In the genomic region with DNA sequence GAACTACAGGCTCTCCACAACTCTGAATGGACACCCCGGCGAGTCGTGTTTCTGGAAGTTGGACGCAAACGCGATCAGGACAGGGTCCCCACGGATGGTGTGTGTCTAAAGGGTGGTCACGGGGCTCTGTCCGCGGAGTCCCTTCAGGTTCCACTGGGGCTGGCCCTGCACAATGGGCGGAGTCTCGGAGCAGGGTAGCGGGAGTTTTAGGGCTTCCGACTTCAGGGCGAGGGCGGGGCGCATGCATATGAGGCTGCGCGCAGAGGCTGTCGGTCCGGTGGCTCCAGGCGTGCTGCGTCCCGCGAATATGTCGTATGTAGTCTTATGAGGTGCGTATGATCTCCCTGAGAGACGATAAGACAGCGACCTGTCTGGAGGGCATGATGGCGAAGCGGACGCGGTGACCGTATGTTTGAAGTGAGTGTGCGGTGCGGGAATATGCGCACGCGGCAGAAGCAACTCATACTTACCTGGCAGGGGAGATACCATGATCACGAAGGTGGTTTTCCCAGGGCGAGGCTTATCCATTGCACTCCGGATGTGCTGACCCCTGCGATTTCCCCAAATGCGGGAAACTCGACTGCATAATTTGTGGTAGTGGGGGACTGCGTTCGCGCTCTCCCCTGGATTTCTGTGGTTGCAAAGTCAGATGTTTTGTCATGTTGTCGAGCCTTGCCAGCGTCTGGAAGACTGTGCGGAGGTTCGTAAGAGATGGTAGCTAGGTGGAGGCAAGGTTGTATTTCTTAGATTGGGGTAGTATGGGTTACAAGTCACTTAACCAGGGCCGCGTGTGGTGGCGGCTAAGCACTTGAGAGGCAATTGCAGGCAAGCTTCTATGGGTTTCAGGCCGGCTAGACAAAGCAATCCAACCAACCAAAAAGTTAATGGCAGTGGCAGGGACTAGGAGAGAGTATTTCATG, we compare ENCODE assay signal across 7 mouse cellular contexts. TPM values are rescaled to one million over a fixed set of nuclear protein-coding genes. Genes with fewer than 3 reads are reported as not detected.
A peak's percentile ranks its signal among the peaks of the same experiment; 100 is the strongest.
DNase-seq lines count a peak whose midpoint lies in the region; ATAC-seq and TF ChIP-seq lines count a peak whose summit lies in the region.
"Not testable (repeated sequence)": the region's sequence is repeated elsewhere in the genome, so short reads cannot be mapped to it uniquely, and the experiment has no call there.

No protein-coding gene starts in this region.

- not testable (repeated sequence) for H3K4me2 ChIP-seq in embryonic facial prominence, embryonic 11.5 days (ENCODE audit: low read depth, low read length); forebrain, embryonic 15.5 days (replicated peaks); heart, postnatal 0 days (ENCODE audit: low read depth, low read length); intestine, embryonic 15.5 days (replicated peaks); limb, embryonic 15.5 days; lung, postnatal 0 days (replicated peaks; ENCODE audit: low read depth, low read length)

- no CpG with 5 or more reads among the region's 56 CpGs for WGBS in embryonic facial prominence, embryonic 11.5 days
- no CpG with 5 or more reads among the region's 56 CpGs for WGBS in forebrain, embryonic 15.5 days
- WGBS in heart, postnatal 0 days: no CpG with 5 or more reads among the region's 56 CpGs
- no CpG with 5 or more reads among the region's 56 CpGs for WGBS in intestine, embryonic 15.5 days
- no CpG with 5 or more reads among the region's 56 CpGs for WGBS in limb, embryonic 15.5 days
- WGBS in lung, postnatal 0 days: no CpG with 5 or more reads among the region's 56 CpGs

- H3K27me3 ChIP-seq in embryonic facial prominence, embryonic 11.5 days (ENCODE audit: control insufficient read depth, insufficient read depth, low read length); forebrain, embryonic 15.5 days; heart, postnatal 0 days (ENCODE audit: control insufficient read depth, insufficient read depth, low read length); intestine, embryonic 15.5 days (replicated peaks); limb, embryonic 15.5 days; lung, postnatal 0 days (replicated peaks; ENCODE audit: insufficient read depth, low read length): not testable (repeated sequence)

- not testable (repeated sequence) for H3K9me3 ChIP-seq in embryonic facial prominence, embryonic 11.5 days (replicated peaks; ENCODE audit: control insufficient read depth, low read length); forebrain, embryonic 15.5 days; heart, postnatal 0 days (replicated peaks; ENCODE audit: control insufficient read depth, low read length); intestine, embryonic 15.5 days; limb, embryonic 15.5 days; lung, postnatal 0 days (ENCODE audit: low read length)

- TF ChIP-seq CTCF in heart, postnatal 0 days (IDR thresholded peaks at IDR 0.05; ENCODE audit: low read depth); lung, postnatal 0 days (IDR thresholded peaks at IDR 0.05): not testable (repeated sequence)

- not testable (repeated sequence) for H3K4me1 ChIP-seq in embryonic facial prominence, embryonic 11.5 days (ENCODE audit: control insufficient read depth, insufficient read depth, low read length); forebrain, embryonic 15.5 days; heart, postnatal 0 days (ENCODE audit: control insufficient read depth, insufficient read depth); intestine, embryonic 15.5 days (replicated peaks); limb, embryonic 15.5 days; lung, postnatal 0 days (ENCODE audit: insufficient read depth, low read depth, low read length)

- not testable (repeated sequence) for DNase-seq in embryonic facial prominence, embryonic 11.5 days (ENCODE audit: low spot score); heart, postnatal 0 days (ENCODE audit: low spot score); lung, postnatal 0 days (ENCODE audit: low spot score)

- TF ChIP-seq EP300 in heart, postnatal 0 days (IDR thresholded peaks at IDR 0.05; ENCODE audit: low read depth); lung, postnatal 0 days (IDR thresholded peaks at IDR 0.05): not testable (repeated sequence)

- H3K9ac ChIP-seq in embryonic facial prominence, embryonic 11.5 days (replicated peaks; ENCODE audit: low read length); forebrain, embryonic 15.5 days (replicated peaks); heart, postnatal 0 days (replicated peaks; ENCODE audit: low read depth, low read length); intestine, embryonic 15.5 days; limb, embryonic 15.5 days; lung, postnatal 0 days (replicated peaks; ENCODE audit: low read depth): not testable (repeated sequence)

- H3K36me3 ChIP-seq in embryonic facial prominence, embryonic 11.5 days (replicated peaks; ENCODE audit: control insufficient read depth, insufficient read depth, low read depth, low read length); forebrain, embryonic 15.5 days; heart, postnatal 0 days (replicated peaks; ENCODE audit: control insufficient read depth, insufficient read depth, low read length); intestine, embryonic 15.5 days; limb, embryonic 15.5 days; lung, postnatal 0 days (ENCODE audit: insufficient read depth, low read length): not testable (repeated sequence)

- H3K4me3 ChIP-seq in embryonic facial prominence, embryonic 11.5 days (ENCODE audit: low read depth, low read length); forebrain, embryonic 15.5 days; heart, postnatal 0 days (ENCODE audit: low read depth, low read length); intestine, embryonic 15.5 days (replicated peaks); limb, embryonic 15.5 days; lung, postnatal 0 days (ENCODE audit: low read depth, low read length): not testable (repeated sequence)

- ATAC-seq in embryonic facial prominence, embryonic 11.5 days (replicated peaks; ENCODE audit: insufficient number of reproducible peaks, low FRiP score, low TSS enrichment, low read depth): peak; percentile 93
- peak; percentile 93 for ATAC-seq in forebrain, embryonic 15.5 days (replicated peaks)
- peak; percentile 94 for ATAC-seq in heart, postnatal 0 days (ENCODE audit: insufficient read depth, low read depth)
- ATAC-seq in intestine, embryonic 15.5 days: peak; percentile 96
- peak; percentile 90 for ATAC-seq in limb, embryonic 15.5 days (ENCODE audit: insufficient number of reproducible peaks, low FRiP score, low TSS enrichment, low read depth)
- ATAC-seq in lung, postnatal 0 days: peak; percentile 96
- ATAC-seq in monocyte, adult 5-6 weeks (replicated peaks; ENCODE audit: insufficient number of reproducible peaks, low FRiP score, low TSS enrichment, poor library complexity, severe bottlenecking): peak; percentile 97

- H3K27ac ChIP-seq in embryonic facial prominence, embryonic 11.5 days (replicated peaks; ENCODE audit: low read depth, low read length); forebrain, embryonic 15.5 days (replicated peaks); heart, postnatal 0 days (ENCODE audit: low read depth); intestine, embryonic 15.5 days; limb, embryonic 15.5 days; lung, postnatal 0 days (ENCODE audit: low read length): not testable (repeated sequence)

RNA-seq across cellular contexts. Expression of gene Eapp, which starts 33.7 kb away (rescaled TPM):
- 68.7 and 81.1 TPM in 2 replicates for polyA plus RNA-seq in embryonic facial prominence, embryonic 11.5 days (2014; fragmentation: Nextera tagmentation; extraction: Ambion mirVana)
- 90.8 and 94.2 TPM in 2 replicates for polyA plus RNA-seq in forebrain, embryonic 15.5 days (2015; fragmentation: Nextera tagmentation; extraction: Ambion mirVana)
- total RNA-seq in heart, postnatal 0 days (2014; rRNA removed; ENCODE audit: low replicate concordance): 4.4 and 16.7 TPM in 2 replicates
- polyA plus RNA-seq in heart, postnatal 0 days (2015; fragmentation: Nextera tagmentation; extraction: Ambion mirVana): 61.4 and 61.6 TPM in 2 replicates
- 54.6 and 58.1 TPM in 2 replicates for polyA plus RNA-seq in intestine, embryonic 15.5 days (2015; fragmentation: Nextera tagmentation; extraction: Ambion mirVana)
- 69.2 and 69.4 TPM in 2 replicates for polyA plus RNA-seq in limb, embryonic 15.5 days (2015; fragmentation: Nextera tagmentation; extraction: Ambion mirVana)
- polyA plus RNA-seq in lung, postnatal 0 days (2015; fragmentation: Nextera tagmentation; extraction: Ambion mirVana): 80.8 and 82.5 TPM in 2 replicates
- 63.1 to 85.9 TPM (median 71.5 TPM) in 3 replicates for total RNA-seq in monocyte, adult 5-6 weeks (2017)
